Mouse (Mus musculus) heart, embryonic 15.5 days (tissue): ENCODE measurements around the gene Rassf8. TPM values are rescaled to one million over a fixed set of nuclear protein-coding genes. Genes with fewer than 3 reads are reported as not detected.

ENCODE experiments used
- ATAC-seq: fragments of 200-750 bp; cut with Nextera tagmentation; replicated peaks from 2 replicates; pipeline ENCODE4 v1.8.0; 2017; ENCODE audit warnings: low read depth, moderate TSS enrichment; ENCODE audit not compliant: insufficient number of reproducible peaks, insufficient read depth, low FRiP score
- H3K27ac ChIP-seq: fragments of 300-500 bp; sonication (generic); 2 replicates; pipeline ENCODE4 v1.5.1; 2015; ENCODE audit warnings: mild to moderate bottlenecking, inconsistent platforms
- H3K27me3 ChIP-seq: fragments of 300-500 bp; sonication (generic); 2 replicates; pipeline ENCODE4 v1.6.1; 2015; ENCODE audit warnings: inconsistent platforms
- H3K36me3 ChIP-seq: fragments of 300-500 bp; sonication (generic); 2 replicates; pipeline ENCODE4 v1.6.1; 2015; ENCODE audit warnings: mild to moderate bottlenecking, inconsistent platforms
- H3K4me1 ChIP-seq: fragments of 300-500 bp; sonication (generic); replicated peaks from 2 replicates; pipeline ENCODE4 v1.6.1; 2015; ENCODE audit warnings: inconsistent platforms
- H3K4me2 ChIP-seq: fragments of 300-500 bp; sonication (generic); 2 replicates; pipeline ENCODE4 v1.6.1; 2015; ENCODE audit warnings: inconsistent platforms, mild to moderate bottlenecking, moderate library complexity
- H3K4me3 ChIP-seq: fragments of 300-500 bp; sonication (generic); 2 replicates; pipeline ENCODE4 v1.5.1; 2015; ENCODE audit warnings: mild to moderate bottlenecking, inconsistent platforms
- H3K9ac ChIP-seq: fragments of 300-500 bp; sonication (generic); 2 replicates; pipeline ENCODE4 v1.6.1; 2015; ENCODE audit warnings: mild to moderate bottlenecking, inconsistent platforms
- H3K9me3 ChIP-seq: fragments of 300-500 bp; sonication (generic); replicated peaks from 2 replicates; pipeline ENCODE4 v1.6.1; 2016; ENCODE audit warnings: inconsistent platforms
- WGBS: fragments of 180-500 bp; shearing (Covaris S2); methylation state at CpG from one replicate; pipeline ENCODE4 v1.1.7; 2015; ENCODE audit warnings: mixed read lengths; 5-methylcytosine and 5-hydroxymethylcytosine counted together
- polyA plus RNA-seq: library from polyadenylated mRNA; unstranded; fragments of >200 nt; fragmentation: Nextera tagmentation; extraction: Ambion mirVana; gene quantifications from 2 replicates; pipeline ENCODE4 v1.2.1, GENCODE M21; 2015

The Rassf8 gene
- polyA plus RNA-seq = 10.5 and 12.0 TPM in 2 replicates

GRCm38 (mm10) chr6:145746132-145746849, at the start of gene Rassf8:
Gene Rassf8 (plus strand): TSS chr6:145746748.
- H3K27ac ChIP-seq = peak within 1 kb of the TSS; percentile 97
- peak within 1 kb of the TSS; percentile 71 for H3K4me2 ChIP-seq
- H3K4me1 ChIP-seq = peaks cover 51% of the 10 kb centered on the region
- under 1% methylated on average over 60 of the region's 71 CpGs for WGBS
- peak within 1 kb of the TSS; percentile 89 for H3K4me3 ChIP-seq
- H3K9me3 ChIP-seq = no peaks in the 10 kb centered on the region
- peak within 1 kb of the TSS; percentile 91 for H3K9ac ChIP-seq
- peak; percentile 93 for ATAC-seq
- peaks cover 9% of the 10 kb centered on the region; the same call in 1 of the 2 replicates for H3K36me3 ChIP-seq
- H3K27me3 ChIP-seq = no peaks in the 10 kb centered on the region

GRCm38 (mm10) chr6:145701021-145701540, 45.5 kb upstream of the Rassf8 start:
- 52% methylated on average over 8 of the region's 8 CpGs for WGBS
- no peaks in the 10 kb centered on the region for H3K4me1 ChIP-seq
- no peak overlapping the region for H3K27ac ChIP-seq
- H3K4me3 ChIP-seq = no peak overlapping the region
- H3K9me3 ChIP-seq = no peaks in the 10 kb centered on the region
- ATAC-seq = no peak
- H3K36me3 ChIP-seq = no peaks in the 10 kb centered on the region
- H3K27me3 ChIP-seq = no peaks in the 10 kb centered on the region
- H3K9ac ChIP-seq = no peak overlapping the region
- H3K4me2 ChIP-seq = no peak overlapping the region

GRCm38 (mm10) chr6:145703667-145704066, 42.9 kb upstream of the Rassf8 start:
- 74% methylated on average over 6 of the region's 6 CpGs for WGBS
- H3K4me1 ChIP-seq = no peaks in the 10 kb centered on the region
- no peak for ATAC-seq
- no peak overlapping the region for H3K9ac ChIP-seq
- H3K9me3 ChIP-seq = no peaks in the 10 kb centered on the region
- H3K27me3 ChIP-seq = no peaks in the 10 kb centered on the region
- no peak overlapping the region for H3K27ac ChIP-seq
- no peak overlapping the region for H3K4me3 ChIP-seq
- H3K4me2 ChIP-seq = no peak overlapping the region
- no peaks in the 10 kb centered on the region for H3K36me3 ChIP-seq

- Histone ChIP-seq H3K4me2 (no peak overlapping the region), H3K9ac (no peak overlapping the region)
Observed at GRCm38 (mm10) chr6:145709956-145710720, 36.4 kb upstream of the Rassf8 start.

DNA sequence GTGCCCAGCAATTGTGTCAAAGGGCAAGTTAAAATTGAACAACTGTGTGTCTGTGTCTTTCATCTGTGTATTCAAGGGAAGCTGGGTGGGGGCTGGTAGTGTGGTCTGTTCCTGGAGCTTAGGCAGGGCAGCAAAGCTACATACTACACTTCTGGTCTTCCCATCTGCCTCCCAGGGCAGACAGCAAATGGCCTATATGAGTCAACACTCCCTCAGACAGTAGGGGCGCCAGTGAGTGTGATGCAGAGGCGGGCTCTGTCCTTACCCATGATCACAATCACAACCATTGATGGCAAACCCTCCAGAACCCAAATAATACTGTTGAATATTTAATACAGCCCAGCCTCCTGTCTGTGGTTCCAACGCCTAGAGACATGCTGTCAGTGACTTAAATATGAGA, 35.8 kb upstream of the Rassf8 start:
- Histone ChIP-seq H3K9me3 (no peaks in the 10 kb centered on the region), H3K4me2 (no peak overlapping the region), H3K36me3 (no peaks in the 10 kb centered on the region), H3K27ac (no peak overlapping the region), H3K9ac (no peak overlapping the region), H3K4me1 (no peaks in the 10 kb centered on the region), H3K4me3 (no peak overlapping the region), H3K27me3 (no peaks in the 10 kb centered on the region)
- WGBS = 90% methylated on average over 3 of the region's 3 CpGs
- no peak for ATAC-seq

More at GRCm38 (mm10) chr6:145709956-145710720, 36.4 kb upstream of the Rassf8 start:
- Histone ChIP-seq H3K36me3 (no peaks in the 10 kb centered on the region), H3K27ac (no peak overlapping the region), H3K4me3 (no peak overlapping the region), H3K9me3 (no peaks in the 10 kb centered on the region), H3K4me1 (no peaks in the 10 kb centered on the region), H3K27me3 (no peaks in the 10 kb centered on the region)
- no peak for ATAC-seq
- 83% methylated on average over 18 of the region's 18 CpGs for WGBS

GRCm38 (mm10) chr6:145711320-145711719, 35.2 kb upstream of the Rassf8 start:
- H3K4me3 ChIP-seq = no peak overlapping the region
- no peak overlapping the region for H3K27ac ChIP-seq
- WGBS = 79% methylated on average over 5 of the region's 5 CpGs
- no peak overlapping the region for H3K4me2 ChIP-seq
- H3K9me3 ChIP-seq = no peaks in the 10 kb centered on the region
- H3K36me3 ChIP-seq = no peaks in the 10 kb centered on the region
- H3K9ac ChIP-seq = no peak overlapping the region
- H3K4me1 ChIP-seq = no peaks in the 10 kb centered on the region
- no peaks in the 10 kb centered on the region for H3K27me3 ChIP-seq
- no peak for ATAC-seq

DNA sequence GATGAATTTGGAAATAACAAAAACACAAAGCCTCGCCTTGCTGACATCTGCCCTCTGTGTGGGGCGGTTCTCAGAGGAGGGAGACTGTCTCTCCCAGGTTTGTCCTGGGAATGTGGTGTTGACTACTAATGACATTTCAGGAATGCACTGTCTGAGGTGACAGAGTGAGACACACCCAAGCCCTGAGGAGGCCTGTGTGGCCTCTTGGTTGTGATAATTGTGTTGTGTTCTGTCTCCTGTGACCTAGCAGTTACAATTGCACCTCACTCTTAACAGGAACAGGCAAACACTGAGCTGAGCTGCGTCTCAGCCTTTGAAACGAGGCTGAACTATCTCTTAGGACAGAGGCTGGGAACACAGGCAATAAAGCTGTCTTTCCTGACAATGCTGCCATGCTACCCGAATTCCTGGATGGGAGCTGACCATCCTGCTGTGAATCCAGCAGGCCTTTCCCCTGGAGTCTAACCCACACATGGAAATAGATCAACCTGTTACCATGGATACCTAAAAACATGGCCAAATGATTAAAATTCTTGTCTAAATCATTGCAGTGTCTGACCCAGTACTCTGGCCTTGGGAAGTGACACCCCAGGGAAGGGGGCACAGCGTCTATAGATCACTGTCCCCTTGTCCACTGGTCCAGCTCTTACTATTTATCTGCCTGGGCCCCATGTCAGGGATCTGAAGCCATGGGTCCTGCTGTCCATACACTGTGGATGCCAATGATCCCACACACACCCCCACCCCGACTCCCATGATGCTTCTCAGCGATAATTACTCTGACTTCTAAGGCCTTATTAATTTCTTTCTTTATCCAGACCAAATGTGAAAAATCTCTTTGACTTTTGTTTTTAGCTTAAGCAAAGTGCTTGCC, 33.1 kb upstream of the Rassf8 start:
- no peak for ATAC-seq
- Histone ChIP-seq H3K9me3 (no peaks in the 10 kb centered on the region), H3K36me3 (no peaks in the 10 kb centered on the region), H3K27me3 (no peaks in the 10 kb centered on the region), H3K4me1 (no peaks in the 10 kb centered on the region), H3K27ac (no peak overlapping the region), H3K9ac (no peak overlapping the region), H3K4me2 (no peak overlapping the region), H3K4me3 (no peak overlapping the region)
- 50% methylated on average over 8 of the region's 8 CpGs for WGBS

GRCm38 (mm10) chr6:145714131-145714530, 32.4 kb upstream of the Rassf8 start:
- WGBS = 71% methylated on average over 1 of the region's 1 CpGs

DNA sequence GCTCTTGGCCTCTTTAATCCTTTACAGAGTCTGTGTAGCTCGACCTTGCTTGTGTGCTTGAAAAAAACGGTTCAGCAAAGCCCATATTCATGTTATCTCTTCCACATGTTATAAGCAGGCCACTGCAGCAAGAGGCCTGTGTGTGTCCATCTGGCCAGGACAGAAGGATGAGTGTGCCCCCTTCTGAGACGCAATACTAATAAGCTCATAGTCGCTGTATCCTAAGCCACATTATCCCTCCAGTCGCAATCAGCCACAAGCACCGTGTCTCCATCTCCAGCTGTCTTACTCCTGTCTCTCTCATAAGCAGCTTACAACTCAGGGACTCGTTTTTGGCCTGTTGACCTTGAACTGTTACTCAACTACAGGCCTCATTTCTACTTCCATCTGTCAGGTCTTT, 24.0 kb upstream of the Rassf8 start:
- Histone ChIP-seq H3K9me3 (no peaks in the 10 kb centered on the region), H3K36me3 (no peaks in the 10 kb centered on the region), H3K27me3 (no peaks in the 10 kb centered on the region), H3K9ac (no peak overlapping the region), H3K4me1 (no peaks in the 10 kb centered on the region), H3K27ac (no peak overlapping the region), H3K4me3 (no peak overlapping the region), H3K4me2 (no peak overlapping the region)
- WGBS = 52% methylated on average over 7 of the region's 7 CpGs
- no peak for ATAC-seq

More at GRCm38 (mm10) chr6:145714131-145714530, 32.4 kb upstream of the Rassf8 start:
- Histone ChIP-seq H3K4me2 (no peak overlapping the region), H3K27me3 (no peaks in the 10 kb centered on the region), H3K27ac (no peak overlapping the region), H3K36me3 (no peaks in the 10 kb centered on the region), H3K4me1 (no peaks in the 10 kb centered on the region), H3K4me3 (no peak overlapping the region), H3K9me3 (no peaks in the 10 kb centered on the region), H3K9ac (no peak overlapping the region)
- ATAC-seq = no peak

GRCm38 (mm10) chr6:145723131-145723863, 23.3 kb upstream of the Rassf8 start:
- no peak for ATAC-seq
- no peak overlapping the region for H3K4me2 ChIP-seq
- H3K27me3 ChIP-seq = no peaks in the 10 kb centered on the region
- 76% methylated on average over 13 of the region's 13 CpGs for WGBS
- no peak overlapping the region for H3K27ac ChIP-seq
- no peaks in the 10 kb centered on the region for H3K36me3 ChIP-seq
- H3K9ac ChIP-seq = no peak overlapping the region
- H3K4me3 ChIP-seq = no peak overlapping the region
- no peaks in the 10 kb centered on the region for H3K4me1 ChIP-seq
- H3K9me3 ChIP-seq = no peaks in the 10 kb centered on the region
